Mouse (Mus musculus): ENCODE measurements around the gene Gm9639. TPM values are rescaled to one million over a fixed set of nuclear protein-coding genes. Genes with fewer than 3 reads are reported as not detected.
"Not testable (repeated sequence)": the region's sequence is repeated elsewhere in the genome, so short reads cannot be mapped to it uniquely, and the experiment has no call there.

Gm9639 gene
- total and polyA plus RNA-seq, 3 experiments: not detected

- TF ChIP-seq JUND (conservative IDR thresholded peaks at IDR 0.05; ENCODE audit: low read depth, low read length): no peak
- TF ChIP-seq MAZ (IDR thresholded peaks at IDR 0.05; ENCODE audit: low read depth, low read length): no peak
- no peak for TF ChIP-seq SMC3 (IDR thresholded peaks at IDR 0.05; ENCODE audit: low read depth, low read length)
- no peak for TF ChIP-seq USF2 (conservative IDR thresholded peaks at IDR 0.05; ENCODE audit: low read depth, low read length)
- no peak for TF ChIP-seq CHD1 (IDR thresholded peaks at IDR 0.05; ENCODE audit: low read depth, low read length)
- no peak for TF ChIP-seq E2F4 (IDR thresholded peaks at IDR 0.05; ENCODE audit: insufficient replicate concordance, low read depth, low read length)
- no peak for TF ChIP-seq RAD21 (IDR thresholded peaks at IDR 0.05; ENCODE audit: low read depth, low read length)
- no peak for TF ChIP-seq GABPA (IDR thresholded peaks at IDR 0.05; ENCODE audit: insufficient replicate concordance, low read depth, low read length)
- no peak for TF ChIP-seq ELF1 (IDR thresholded peaks at IDR 0.05; ENCODE audit: low read depth, low read length)
- TF ChIP-seq MYC (IDR thresholded peaks at IDR 0.05; ENCODE audit: low read depth, low read length): no peak
- no peak for TF ChIP-seq RCOR1 (conservative IDR thresholded peaks at IDR 0.05; ENCODE audit: low read depth, low read length)
- no peaks in the 10 kb centered on the region for H3K36me3 ChIP-seq (replicated peaks in 1 of 2; ENCODE audit: control insufficient read depth in 1 of 2, insufficient read depth in 1 of 2, low read length in 1 of 2)
- no peaks in the 10 kb centered on the region for H3K9me3 ChIP-seq (replicated peaks; ENCODE audit: low read length)
- H3K4me3 ChIP-seq (replicated peaks in 1 of 3; ENCODE audit: low read depth in 2 of 3, low read length in 2 of 3, poor library complexity in 1 of 3): no peak overlapping the region
- H3K27ac ChIP-seq (ENCODE audit: insufficient read depth, low read depth): no peak overlapping the region
- H3K4me2 ChIP-seq (ENCODE audit: insufficient read depth, low read depth, poor library complexity, severe bottlenecking): no peak overlapping the region
- no peak overlapping the region for H3K9ac ChIP-seq (ENCODE audit: insufficient read depth, low read depth)
- peaks cover 71% of the 10 kb centered on the region for H3K27me3 ChIP-seq (replicated peaks)
- dilution Hi-C loops (cut with MboI; ENCODE audit: extremely low pct_ligation_motif_present, extremely low pct_unique_long_range_greater_than_20kb, low sequenced_read_pairs) (no loop called here), in situ Hi-C loops (cut with MboI; ENCODE audit: low pct_ligation_motif_present, low pct_unique_long_range_greater_than_20kb, low sequenced_read_pairs) (no loop called here)
- H3K79me2 ChIP-seq (replicated peaks; ENCODE audit: control insufficient read depth, extremely low read depth, insufficient read depth, poor library complexity, severe bottlenecking): no peaks in the 10 kb centered on the region
- DNase-seq (ENCODE audit: extremely low read depth): no peak
- H3K4me1 ChIP-seq (ENCODE audit: control insufficient read depth in 1 of 2, insufficient read depth in 2 of 2): no peaks in the 10 kb centered on the region
These were observed 2.8 kb upstream of the Gm9639 start for GRCm38 (mm10) chr10:77797677-77798076.

- dilution Hi-C loops (cut with MboI; ENCODE audit: extremely low pct_ligation_motif_present, extremely low pct_unique_long_range_greater_than_20kb, low sequenced_read_pairs) (no loop called here), in situ Hi-C loops (cut with MboI; ENCODE audit: low pct_ligation_motif_present, low pct_unique_long_range_greater_than_20kb, low sequenced_read_pairs) (no loop called here)
- Histone ChIP-seq H3K4me2 (ENCODE audit: insufficient read depth, low read depth, poor library complexity, severe bottlenecking) (no peak overlapping the region), H3K27me3 (replicated peaks) (peaks cover 22% of the 10 kb centered on the region), H3K4me3 (replicated peaks in 1 of 3; ENCODE audit: low read depth in 2 of 3, low read length in 2 of 3, poor library complexity in 1 of 3) (no peak overlapping the region), H3K36me3 (replicated peaks in 1 of 2; ENCODE audit: control insufficient read depth in 1 of 2, insufficient read depth in 1 of 2, low read length in 1 of 2) (no peaks in the 10 kb centered on the region), H3K4me1 (ENCODE audit: control insufficient read depth in 1 of 2, insufficient read depth in 2 of 2) (no peaks in the 10 kb centered on the region), H3K27ac (ENCODE audit: insufficient read depth, low read depth) (no peak overlapping the region), H3K9ac (ENCODE audit: insufficient read depth, low read depth) (no peak overlapping the region), H3K9me3 (replicated peaks; ENCODE audit: low read length) (no peaks in the 10 kb centered on the region), H3K79me2 (replicated peaks; ENCODE audit: control insufficient read depth, extremely low read depth, insufficient read depth, poor library complexity, severe bottlenecking) (no peaks in the 10 kb centered on the region)
- no peak for DNase-seq (ENCODE audit: extremely low read depth)
- TF ChIP-seq SIN3A (IDR thresholded peaks at IDR 0.05; ENCODE audit: low read length) (no peak), UBTF (IDR thresholded peaks at IDR 0.05; ENCODE audit: low read depth, low read length) (no peak), RCOR1 (conservative IDR thresholded peaks at IDR 0.05; ENCODE audit: low read depth, low read length) (no peak), CHD2 (IDR thresholded peaks at IDR 0.05; ENCODE audit: low read length) (no peak), ZKSCAN1 (IDR thresholded peaks at IDR 0.05; ENCODE audit: borderline replicate concordance, low read depth, low read length) (no peak), TCF12 (IDR thresholded peaks at IDR 0.05; ENCODE audit: low read depth, low read length) (no peak), MAX (IDR thresholded peaks at IDR 0.05; ENCODE audit: low read length) (no peak), NRF1 (IDR thresholded peaks at IDR 0.05; ENCODE audit: low read depth, low read length) (no peak), RAD21 (IDR thresholded peaks at IDR 0.05; ENCODE audit: low read depth, low read length) (no peak), POLR2A (IDR thresholded peaks at IDR 0.05; ENCODE audit: low read depth, low read length) (no peak), POLR2AphosphoS2 (IDR thresholded peaks at IDR 0.05; ENCODE audit: low read depth, low read length) (no peak), JUN (IDR thresholded peaks at IDR 0.05; ENCODE audit: insufficient read depth, low read depth, low read length) (no peak), MAFK (IDR thresholded peaks at IDR 0.05; ENCODE audit: insufficient replicate concordance, low read length) (no peak), MXI1 (IDR thresholded peaks at IDR 0.05; ENCODE audit: low read depth, low read length) (no peak), JUND (conservative IDR thresholded peaks at IDR 0.05; ENCODE audit: low read depth, low read length) (no peak)
These were observed 6.3 kb downstream of the Gm9639 start for GRCm38 (mm10) chr10:77788621-77789020.

GRCm38 (mm10) chr10:77787876-77788275 is 7.0 kb downstream of the Gm9639 start, which contains the start of gene Gm7137:
TSS of gene Gm7137 (minus strand) at chr10:77788200.
- H3K36me3 ChIP-seq (replicated peaks in 1 of 2; ENCODE audit: control insufficient read depth in 1 of 2, insufficient read depth in 1 of 2, low read length in 1 of 2); in situ Hi-C loops (cut with MboI; ENCODE audit: low pct_ligation_motif_present, low pct_unique_long_range_greater_than_20kb, low sequenced_read_pairs): not testable (repeated sequence)

More at GRCm38 (mm10) chr10:77787876-77788275, 7.0 kb downstream of the Gm9639 start, which contains the start of gene Gm7137:
- H3K4me3 ChIP-seq (replicated peaks in 1 of 3; ENCODE audit: low read depth in 2 of 3, low read length in 2 of 3, poor library complexity in 1 of 3); H3K4me1 ChIP-seq (ENCODE audit: control insufficient read depth in 1 of 2, insufficient read depth in 2 of 2); H3K9ac ChIP-seq (ENCODE audit: insufficient read depth, low read depth); H3K9me3 ChIP-seq (replicated peaks; ENCODE audit: low read length); dilution Hi-C loops (cut with MboI; ENCODE audit: extremely low pct_ligation_motif_present, extremely low pct_unique_long_range_greater_than_20kb, low sequenced_read_pairs); H3K79me2 ChIP-seq (replicated peaks; ENCODE audit: control insufficient read depth, extremely low read depth, insufficient read depth, poor library complexity, severe bottlenecking); DNase-seq (ENCODE audit: extremely low read depth); H3K27ac ChIP-seq (ENCODE audit: insufficient read depth, low read depth); H3K4me2 ChIP-seq (ENCODE audit: insufficient read depth, low read depth, poor library complexity, severe bottlenecking): not testable (repeated sequence)
- peaks cover 18% of the 10 kb centered on the region for H3K27me3 ChIP-seq (replicated peaks)
